Mouse (Mus musculus) urinary bladder, postnatal 36 days (tissue): ENCODE data around the gene Bmp4.
A peak's percentile ranks its signal among the peaks of the same experiment; 100 is the strongest.

Experiments used
- DNase-seq, 2 experiments: peaks; one replicate each; pipeline ENCODE4 v3.0.0; 2022; ENCODE audit warnings: low spot score in 2 of 2, mixed read lengths in 1 of 2

Gene Bmp4

GRCm38 (mm10) chr14:46390249-46390775 is at the start of gene Bmp4:
TSS of gene Bmp4 (minus strand) at chr14:46390669.
- peak; percentile 60 to 71 for DNase-seq

GRCm38 (mm10) chr14:46439461-46440048 is 49.1 kb upstream of the Bmp4 start:
- no peak for DNase-seq

GRCm38 (mm10) chr14:46436471-46437090 is 46.1 kb upstream of the Bmp4 start:
- DNase-seq: no peak

- DNase-seq: no peak
Observed at GRCm38 (mm10) chr14:46430231-46430630, 39.8 kb upstream of the Bmp4 start.

GRCm38 (mm10) chr14:46427251-46427650 is 36.8 kb upstream of the Bmp4 start:
- no peak for DNase-seq

GRCm38 (mm10) chr14:46421823-46422222 is 31.4 kb upstream of the Bmp4 start:
- DNase-seq: no peak

GRCm38 (mm10) chr14:46419269-46419668 is 28.8 kb upstream of the Bmp4 start:
- DNase-seq: no peak

- no peak for DNase-seq
Observed at GRCm38 (mm10) chr14:46418371-46419097, 28.1 kb upstream of the Bmp4 start.

GRCm38 (mm10) chr14:46412497-46413000 is 22.1 kb upstream of the Bmp4 start:
- DNase-seq: no peak

- DNase-seq: no peak
Observed at GRCm38 (mm10) chr14:46410557-46411120, 20.2 kb upstream of the Bmp4 start.

- DNase-seq: no peak
Observed at GRCm38 (mm10) chr14:46409016-46409415, 18.5 kb upstream of the Bmp4 start.

- DNase-seq: no peak
Observed at GRCm38 (mm10) chr14:46408319-46408718, 17.9 kb upstream of the Bmp4 start.

GRCm38 (mm10) chr14:46399925-46400324 is 9.5 kb upstream of the Bmp4 start:
- DNase-seq: no peak

GRCm38 (mm10) chr14:46398091-46398695 is 7.7 kb upstream of the Bmp4 start:
- DNase-seq: peak; percentile 58 to 75

- no peak for DNase-seq
Observed at GRCm38 (mm10) chr14:46391621-46392170, 1.2 kb upstream of the Bmp4 start.

GRCm38 (mm10) chr14:46389438-46390248 is 826 bp downstream of the Bmp4 start:
- DNase-seq: no peak

GRCm38 (mm10) chr14:46388636-46389035 is 1.8 kb downstream of the Bmp4 start:
- peak in 1 of 2 experiments; percentile 41 for DNase-seq

GRCm38 (mm10) chr14:46387821-46388481 is 2.5 kb downstream of the Bmp4 start:
- no peak for DNase-seq

- peak; percentile 76 to 84 for DNase-seq
Observed at GRCm38 (mm10) chr14:46387357-46387671, 3.2 kb downstream of the Bmp4 start.
